Mouse (Mus musculus): Measurements from ENCODE around the gene Scp2. TPM values are rescaled to one million over a fixed set of nuclear protein-coding genes. Genes with fewer than 3 reads are reported as not detected.
A peak's percentile ranks its signal among the peaks of the same experiment; 100 is the strongest.

The Scp2 gene
- polyA plus RNA-seq, 1 experiment from 2014 or later, result 212 TPM

DNA sequence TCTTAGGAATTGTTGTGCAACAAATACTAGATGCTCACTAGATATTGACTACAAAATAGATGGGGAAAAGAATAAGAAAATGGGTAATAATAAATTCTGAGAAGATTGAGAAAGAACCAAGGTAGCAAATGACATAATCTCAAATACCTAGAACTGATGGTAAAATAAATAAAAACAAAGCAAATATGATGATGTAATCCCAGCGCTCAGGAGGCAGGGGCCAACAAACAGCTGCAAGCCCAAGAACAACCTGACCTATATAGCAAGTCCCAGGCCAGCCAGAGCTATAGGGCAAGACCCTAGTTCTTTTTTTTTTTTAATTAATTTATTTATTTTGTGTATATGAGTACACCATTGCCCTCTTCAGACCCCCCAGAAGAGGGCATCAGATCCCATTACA lies 20.7 kb downstream of the Scp2 start:
- WGBS, result 89% methylated on average over 1 of the region's 1 CpGs
- no peaks in the 10 kb centered on the region for H3K4me1 ChIP-seq (ENCODE audit: control insufficient read depth, insufficient read depth, low read length)
- no peak overlapping the region for H3K9ac ChIP-seq (replicated peaks; ENCODE audit: low read length)
- no peaks in the 10 kb centered on the region for H3K9me3 ChIP-seq (ENCODE audit: control insufficient read depth, low read length)
- H3K27me3 ChIP-seq (ENCODE audit: control insufficient read depth, insufficient read depth, low read length), result no peaks in the 10 kb centered on the region
- H3K4me3 ChIP-seq (replicated peaks; ENCODE audit: low read depth, low read length), result no peak overlapping the region
- no peak overlapping the region for H3K27ac ChIP-seq (replicated peaks; ENCODE audit: low read depth, low read length)
- DNase-seq (no peak), ATAC-seq (ENCODE audit: low FRiP score, low TSS enrichment) (no peak)
- no peaks in the 10 kb centered on the region for H3K36me3 ChIP-seq (ENCODE audit: control insufficient read depth, insufficient read depth, low read length)
- H3K4me2 ChIP-seq (ENCODE audit: low read length), result no peak overlapping the region

DNA sequence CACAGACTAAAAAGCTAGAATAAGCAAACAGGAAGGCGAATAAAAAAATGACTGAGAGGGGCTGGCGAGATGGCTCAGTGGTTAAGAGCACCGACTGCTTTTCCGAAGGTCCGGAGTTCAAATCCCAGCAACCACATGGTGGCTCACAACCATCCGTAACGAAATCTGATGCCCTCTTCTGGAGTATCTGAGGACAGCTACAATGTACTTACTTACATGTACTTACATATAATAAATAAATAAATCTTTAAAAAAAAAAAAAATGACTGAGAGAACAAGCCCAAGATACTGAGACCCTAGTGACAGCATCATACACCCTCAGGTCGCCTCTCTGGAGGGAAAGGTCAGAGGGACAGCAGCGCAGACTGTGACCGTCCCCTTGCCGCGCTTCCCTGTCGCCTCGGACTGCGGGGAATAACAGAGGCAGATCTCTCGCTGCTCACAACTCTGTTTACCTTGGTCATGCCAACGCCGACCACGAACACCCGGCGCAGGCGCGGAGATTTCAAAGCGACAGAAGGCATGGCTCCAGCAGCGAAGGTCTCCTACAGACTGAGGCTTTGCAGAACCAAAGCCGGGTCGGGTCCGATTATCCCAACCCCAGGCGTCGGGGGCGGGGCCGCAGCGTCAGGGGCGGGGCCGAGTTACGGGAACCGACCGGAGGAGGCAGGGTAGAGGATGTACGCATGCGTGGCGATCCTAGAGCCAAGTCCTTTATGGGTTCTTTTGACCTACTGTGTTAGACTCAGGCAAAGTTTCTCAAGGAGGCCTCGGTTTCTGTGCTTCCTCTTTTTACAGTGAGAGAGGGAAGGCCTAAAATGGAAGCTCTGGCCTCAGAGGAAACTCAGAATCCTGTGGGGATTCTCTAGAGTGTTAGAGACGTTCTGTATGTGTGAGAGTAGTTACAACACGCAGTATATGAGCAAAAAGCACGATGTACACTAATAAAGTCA lies 26.6 kb downstream of the Scp2 start:
- 13% methylated on average over 43 of the region's 45 CpGs for WGBS
- H3K9me3 ChIP-seq (ENCODE audit: control insufficient read depth, low read length), result no peaks in the 10 kb centered on the region
- no peaks in the 10 kb centered on the region for H3K36me3 ChIP-seq (ENCODE audit: control insufficient read depth, insufficient read depth, low read length)
- DNase-seq, result peak; percentile 93
- no peaks in the 10 kb centered on the region for H3K27me3 ChIP-seq (ENCODE audit: control insufficient read depth, insufficient read depth, low read length)
- peak overlapping the region; percentile 59 for H3K4me2 ChIP-seq (ENCODE audit: low read length)
- ATAC-seq (ENCODE audit: low FRiP score, low TSS enrichment), result peak; percentile 85
- H3K4me1 ChIP-seq (ENCODE audit: control insufficient read depth, insufficient read depth, low read length), result no peaks in the 10 kb centered on the region
- peak overlapping the region; percentile 54 for H3K9ac ChIP-seq (replicated peaks; ENCODE audit: low read length)
- H3K27ac ChIP-seq (replicated peaks; ENCODE audit: low read depth, low read length), result peak overlapping the region; percentile 67
- peak overlapping the region; percentile 54 for H3K4me3 ChIP-seq (replicated peaks; ENCODE audit: low read depth, low read length)

- no peak overlapping the region for H3K9ac ChIP-seq (replicated peaks; ENCODE audit: low read length)
- no peaks in the 10 kb centered on the region for H3K36me3 ChIP-seq (ENCODE audit: control insufficient read depth, insufficient read depth, low read length)
- H3K9me3 ChIP-seq (ENCODE audit: control insufficient read depth, low read length), result no peaks in the 10 kb centered on the region
- no peak overlapping the region for H3K4me3 ChIP-seq (replicated peaks; ENCODE audit: low read depth, low read length)
- ATAC-seq (ENCODE audit: low FRiP score, low TSS enrichment) (no peak), DNase-seq (peak; percentile 1)
- no peaks in the 10 kb centered on the region for H3K27me3 ChIP-seq (ENCODE audit: control insufficient read depth, insufficient read depth, low read length)
- no peak overlapping the region for H3K27ac ChIP-seq (replicated peaks; ENCODE audit: low read depth, low read length)
- WGBS, result 90% methylated on average over 8 of the region's 8 CpGs
- no peaks in the 10 kb centered on the region for H3K4me1 ChIP-seq (ENCODE audit: control insufficient read depth, insufficient read depth, low read length)
- no peak overlapping the region for H3K4me2 ChIP-seq (ENCODE audit: low read length)
Measured at GRCm38 (mm10) chr4:108117488-108117887, 27.3 kb downstream of the Scp2 start.

DNA sequence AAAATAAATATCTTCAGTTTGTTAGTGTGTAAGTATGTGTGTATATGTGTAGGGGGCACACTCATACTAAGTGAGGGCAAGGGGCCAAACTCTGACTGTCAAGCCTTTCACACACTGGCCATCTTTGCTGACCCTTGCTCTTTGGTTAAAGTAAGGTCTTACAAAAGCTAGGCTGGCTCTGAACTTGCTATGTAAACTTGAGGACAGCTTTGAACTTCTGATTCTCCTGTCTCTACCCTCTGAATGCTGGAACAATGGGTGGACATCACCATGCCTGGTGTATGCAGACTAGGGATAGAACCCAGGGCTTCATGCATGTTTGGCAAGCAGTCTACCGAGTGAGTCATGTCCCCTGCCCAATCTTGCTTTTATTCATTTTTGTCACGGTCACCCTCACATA lies 28.3 kb downstream of the Scp2 start:
- Histone ChIP-seq H3K27ac (replicated peaks; ENCODE audit: low read depth, low read length) (no peak overlapping the region), H3K36me3 (ENCODE audit: control insufficient read depth, insufficient read depth, low read length) (no peaks in the 10 kb centered on the region), H3K4me2 (ENCODE audit: low read length) (no peak overlapping the region), H3K9me3 (ENCODE audit: control insufficient read depth, low read length) (no peaks in the 10 kb centered on the region), H3K4me1 (ENCODE audit: control insufficient read depth, insufficient read depth, low read length) (no peaks in the 10 kb centered on the region), H3K4me3 (replicated peaks; ENCODE audit: low read depth, low read length) (no peak overlapping the region), H3K9ac (replicated peaks; ENCODE audit: low read length) (no peak overlapping the region), H3K27me3 (ENCODE audit: control insufficient read depth, insufficient read depth, low read length) (no peaks in the 10 kb centered on the region)
- no peak for DNase-seq
- WGBS, result 85% methylated on average over 2 of the region's 2 CpGs
- ATAC-seq (ENCODE audit: low FRiP score, low TSS enrichment), result no peak

DNA sequence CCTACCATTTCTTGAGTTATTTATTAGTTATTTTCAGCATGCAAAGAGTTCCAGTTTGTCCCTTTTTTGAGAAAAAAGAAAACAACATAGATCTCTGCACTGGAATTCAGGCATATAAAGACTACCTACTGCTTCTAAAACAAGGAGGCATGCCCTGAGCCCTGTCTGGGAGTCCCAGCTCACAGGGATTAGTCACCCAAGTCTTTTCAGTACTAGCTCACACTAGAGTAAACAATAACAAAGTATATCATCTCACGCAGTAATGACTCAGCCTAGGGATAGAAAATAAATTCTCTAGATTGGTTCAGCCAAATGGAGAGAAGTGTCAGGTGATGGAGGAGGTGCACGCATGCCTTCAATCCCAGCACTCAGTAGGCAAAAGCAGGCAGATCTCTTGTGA lies 34.1 kb downstream of the Scp2 start:
- no peak overlapping the region for H3K9ac ChIP-seq (replicated peaks; ENCODE audit: low read length)
- 85% methylated on average over 2 of the region's 2 CpGs for WGBS
- no peaks in the 10 kb centered on the region for H3K36me3 ChIP-seq (ENCODE audit: control insufficient read depth, insufficient read depth, low read length)
- H3K4me2 ChIP-seq (ENCODE audit: low read length), result no peak overlapping the region
- H3K9me3 ChIP-seq (ENCODE audit: control insufficient read depth, low read length), result no peaks in the 10 kb centered on the region
- ATAC-seq (ENCODE audit: low FRiP score, low TSS enrichment) (no peak), DNase-seq (no peak)
- H3K4me3 ChIP-seq (replicated peaks; ENCODE audit: low read depth, low read length), result no peak overlapping the region
- no peak overlapping the region for H3K27ac ChIP-seq (replicated peaks; ENCODE audit: low read depth, low read length)
- H3K4me1 ChIP-seq (ENCODE audit: control insufficient read depth, insufficient read depth, low read length), result no peaks in the 10 kb centered on the region
- no peaks in the 10 kb centered on the region for H3K27me3 ChIP-seq (ENCODE audit: control insufficient read depth, insufficient read depth, low read length)

DNA sequence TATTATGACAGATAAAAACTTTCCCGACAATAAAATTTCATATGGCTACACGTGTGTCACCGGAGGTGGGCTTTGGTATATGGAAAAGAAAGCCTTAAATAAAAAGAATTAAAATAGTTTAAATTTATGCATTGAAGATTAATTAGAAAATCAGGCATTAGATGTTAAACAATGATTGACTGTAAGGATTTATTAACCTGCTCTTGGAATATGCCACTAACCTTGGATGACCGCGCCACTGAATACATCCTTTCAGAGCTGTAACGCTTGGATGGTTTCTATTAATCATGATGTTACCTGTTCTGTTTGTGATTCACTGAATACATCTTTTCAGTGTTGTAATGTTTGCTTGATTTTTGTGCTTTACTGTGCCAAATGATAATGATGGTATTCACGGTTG lies 35.1 kb downstream of the Scp2 start:
- Histone ChIP-seq H3K4me2 (ENCODE audit: low read length) (no peak overlapping the region), H3K9me3 (ENCODE audit: control insufficient read depth, low read length) (no peaks in the 10 kb centered on the region), H3K9ac (replicated peaks; ENCODE audit: low read length) (no peak overlapping the region), H3K27me3 (ENCODE audit: control insufficient read depth, insufficient read depth, low read length) (no peaks in the 10 kb centered on the region), H3K4me1 (ENCODE audit: control insufficient read depth, insufficient read depth, low read length) (no peaks in the 10 kb centered on the region), H3K4me3 (replicated peaks; ENCODE audit: low read depth, low read length) (no peak overlapping the region), H3K27ac (replicated peaks; ENCODE audit: low read depth, low read length) (no peak overlapping the region), H3K36me3 (ENCODE audit: control insufficient read depth, insufficient read depth, low read length) (no peaks in the 10 kb centered on the region)
- 96% methylated on average over 7 of the region's 7 CpGs for WGBS
- ATAC-seq (ENCODE audit: low FRiP score, low TSS enrichment) (no peak), DNase-seq (no peak)

DNA sequence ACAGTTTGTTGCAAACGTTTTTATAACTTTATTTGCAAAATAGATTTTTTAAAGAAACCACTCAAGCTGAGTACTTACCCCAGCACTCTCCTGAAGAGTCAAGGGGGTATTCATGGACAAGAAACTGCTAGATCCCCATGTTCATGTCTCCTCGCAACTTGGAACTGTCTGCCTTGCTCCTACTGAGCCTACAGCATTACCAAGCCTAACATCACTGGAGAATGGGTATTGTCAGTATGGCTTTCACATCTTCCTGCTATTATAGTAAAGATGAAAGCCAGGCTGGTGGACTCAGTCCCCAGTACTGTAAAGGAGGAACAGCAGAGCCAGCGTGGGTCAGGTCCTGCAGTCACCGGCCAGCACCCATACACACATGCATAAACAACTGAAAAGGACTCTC lies 48.5 kb downstream of the Scp2 start, which contains the start of gene Podn:
Gene Podn (minus strand): TSS at position 101 of the 400 bp plus-strand sequence.
- Histone ChIP-seq H3K36me3 (ENCODE audit: control insufficient read depth, insufficient read depth, low read length) (no peaks in the 10 kb centered on the region), H3K4me2 (ENCODE audit: low read length) (no peak within 1 kb of the TSS), H3K9ac (replicated peaks; ENCODE audit: low read length) (no peak within 1 kb of the TSS), H3K27ac (replicated peaks; ENCODE audit: low read depth, low read length) (no peak within 1 kb of the TSS), H3K4me1 (ENCODE audit: control insufficient read depth, insufficient read depth, low read length) (no peaks in the 10 kb centered on the region), H3K27me3 (ENCODE audit: control insufficient read depth, insufficient read depth, low read length) (no peaks in the 10 kb centered on the region), H3K4me3 (replicated peaks; ENCODE audit: low read depth, low read length) (no peak within 1 kb of the TSS), H3K9me3 (ENCODE audit: control insufficient read depth, low read length) (no peaks in the 10 kb centered on the region)
- 83% methylated on average over 4 of the region's 4 CpGs for WGBS
- ATAC-seq (ENCODE audit: low FRiP score, low TSS enrichment) (no peak), DNase-seq (no peak)

- H3K4me3 ChIP-seq (replicated peaks; ENCODE audit: low read depth, low read length), result no peak overlapping the region
- no peak for DNase-seq
- H3K9ac ChIP-seq (replicated peaks; ENCODE audit: low read length), result no peak overlapping the region
- H3K4me1 ChIP-seq (ENCODE audit: control insufficient read depth, insufficient read depth, low read length), result no peaks in the 10 kb centered on the region
- H3K9me3 ChIP-seq (ENCODE audit: control insufficient read depth, low read length), result no peaks in the 10 kb centered on the region
- 84% methylated on average over 6 of the region's 6 CpGs for WGBS
- no peak for ATAC-seq (ENCODE audit: low FRiP score, low TSS enrichment)
- no peaks in the 10 kb centered on the region for H3K36me3 ChIP-seq (ENCODE audit: control insufficient read depth, insufficient read depth, low read length)
- no peak overlapping the region for H3K27ac ChIP-seq (replicated peaks; ENCODE audit: low read depth, low read length)
- no peaks in the 10 kb centered on the region for H3K27me3 ChIP-seq (ENCODE audit: control insufficient read depth, insufficient read depth, low read length)
- H3K4me2 ChIP-seq (ENCODE audit: low read length), result no peak overlapping the region
Measured at GRCm38 (mm10) chr4:108092741-108093397, 51.9 kb downstream of the Scp2 start.
